Mouse (Mus musculus) stomach, postnatal 0 days (tissue): ENCODE data around the gene Jmjd6.

Source experiments
- CTCF ChIP-seq: IDR thresholded peaks from 2 replicates; pipeline ENCODE4 v1.5.1; 2016; ENCODE audit warnings: antibody characterized with exemption, low read depth, mild to moderate bottlenecking, moderate library complexity
- EP300 ChIP-seq: optimal IDR thresholded peaks from 2 replicates; pipeline ENCODE3; 2016; ENCODE audit warnings: antibody characterized with exemption

DNA sequence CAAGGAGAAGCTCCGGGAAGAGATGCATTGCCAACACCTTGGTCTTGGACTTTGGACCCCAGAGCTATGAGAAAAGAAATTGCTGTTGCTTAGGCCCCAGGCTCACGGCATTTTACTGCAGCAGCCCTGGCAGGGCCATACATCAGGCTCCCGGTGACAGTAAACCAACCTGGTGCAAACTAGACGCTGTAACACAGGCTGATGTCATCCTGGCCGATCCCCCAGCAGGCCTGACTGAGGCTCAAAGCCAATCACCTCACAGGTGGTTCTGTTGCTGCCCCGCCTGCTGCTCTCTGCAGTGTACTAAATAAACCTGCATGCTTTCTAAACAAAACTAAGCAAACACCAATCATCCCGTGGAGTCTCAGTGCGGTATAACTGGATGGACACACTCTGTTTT, 24.5 kb downstream of the Jmjd6 start:
- TF ChIP-seq CTCF (no peak), EP300 (no peak)
